Mouse (Mus musculus) E14TG2a.4 (cell line): ENCODE results near the gene Rab8a.

Experiments used
- CTCF ChIP-seq: conservative IDR thresholded peaks from 2 replicates; pipeline ENCODE4 v1.5.1; 2014; ENCODE audit warnings: low read length
- NANOG ChIP-seq: IDR thresholded peaks from 2 replicates; pipeline ENCODE4 v1.6.1; 2014; ENCODE audit warnings: borderline replicate concordance, low read length, mixed read lengths

- TF ChIP-seq CTCF (no peak), NANOG (no peak)
Measured at GRCm38 (mm10) chr8:72169681-72170249, 8.8 kb downstream of the Rab8a start.
